Mouse (Mus musculus) frontal cortex, adult (tissue): Measurements from ENCODE around the gene Peli1.

Experiments used
- ATAC-seq: cut with Nextera tagmentation; 2 replicates; pipeline ENCODE4 v1.9.2; 2017; ENCODE audit warnings: mild to moderate bottlenecking, moderate library complexity, mixed read lengths; ENCODE audit not compliant: low TSS enrichment

Peli1 gene

GRCm38 (mm10) chr11:21092621-21093020, 1.5 kb downstream of the Peli1 start:
- ATAC-seq, result no peak

- ATAC-seq, result no peak
These were observed 2.2 kb downstream of the Peli1 start for GRCm38 (mm10) chr11:21093081-21093815.

GRCm38 (mm10) chr11:21096590-21096989, 5.5 kb downstream of the Peli1 start:
- ATAC-seq, result no peak

GRCm38 (mm10) chr11:21098457-21098856, 7.4 kb downstream of the Peli1 start:
- no peak for ATAC-seq

GRCm38 (mm10) chr11:21100704-21101103, 9.6 kb downstream of the Peli1 start:
- no peak for ATAC-seq

- ATAC-seq, result no peak
These were observed 10.2 kb downstream of the Peli1 start for GRCm38 (mm10) chr11:21101286-21101685.

GRCm38 (mm10) chr11:21102273-21103005, 11.3 kb downstream of the Peli1 start:
- ATAC-seq, result peak; percentile 97

GRCm38 (mm10) chr11:21103186-21103585, 12.1 kb downstream of the Peli1 start:
- no peak for ATAC-seq

- ATAC-seq, result no peak
These were observed 14.3 kb downstream of the Peli1 start for GRCm38 (mm10) chr11:21105393-21105792.

- ATAC-seq, result no peak
These were observed 16.0 kb downstream of the Peli1 start for GRCm38 (mm10) chr11:21107120-21107519.

- peak; percentile 79 for ATAC-seq
These were observed 18.2 kb downstream of the Peli1 start for GRCm38 (mm10) chr11:21109279-21109678.

GRCm38 (mm10) chr11:21114516-21114915, 23.4 kb downstream of the Peli1 start:
- no peak for ATAC-seq

GRCm38 (mm10) chr11:21115804-21116203, 24.7 kb downstream of the Peli1 start:
- ATAC-seq, result no peak

GRCm38 (mm10) chr11:21116623-21117295, 25.7 kb downstream of the Peli1 start:
- ATAC-seq, result no peak

GRCm38 (mm10) chr11:21121737-21122136, 30.6 kb downstream of the Peli1 start:
- ATAC-seq, result no peak

GRCm38 (mm10) chr11:21122399-21122798, 31.3 kb downstream of the Peli1 start:
- ATAC-seq, result no peak

GRCm38 (mm10) chr11:21131692-21132091, 40.6 kb downstream of the Peli1 start:
- ATAC-seq, result no peak

- ATAC-seq, result no peak
These were observed 43.9 kb downstream of the Peli1 start for GRCm38 (mm10) chr11:21134875-21135451.

- ATAC-seq, result no peak
These were observed 48.4 kb downstream of the Peli1 start for GRCm38 (mm10) chr11:21139453-21139852.

- no peak for ATAC-seq
These were observed 50.2 kb downstream of the Peli1 start for GRCm38 (mm10) chr11:21141242-21141641.

GRCm38 (mm10) chr11:21141755-21142154, 50.7 kb downstream of the Peli1 start:
- no peak for ATAC-seq

- peak; percentile 96 for ATAC-seq
These were observed 58.4 kb downstream of the Peli1 start for GRCm38 (mm10) chr11:21149476-21149875.
